7 mouse cellular contexts compared by ENCODE assay signal in the genomic region with DNA sequence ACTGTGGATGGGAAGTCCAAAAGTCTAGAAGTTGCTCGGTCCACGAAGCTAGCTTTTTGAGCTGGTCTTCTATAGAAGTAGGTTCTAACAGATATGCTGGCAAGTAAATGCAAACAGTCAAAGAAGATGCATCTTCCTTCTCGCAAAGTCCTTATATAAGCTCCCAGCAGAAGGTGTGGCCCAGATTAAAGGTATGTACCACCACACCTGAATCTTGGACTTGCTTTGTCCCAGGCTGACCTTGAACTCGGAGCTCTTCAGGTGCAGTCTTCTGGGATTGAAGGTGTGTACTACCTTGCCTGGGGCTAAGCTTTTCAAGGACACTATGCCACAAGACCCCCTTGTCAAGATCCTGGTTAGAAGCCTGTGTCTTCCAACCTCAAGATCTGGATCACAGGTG. TPM values are rescaled to one million over a fixed set of nuclear protein-coding genes. Genes with fewer than 3 reads are reported as not detected.
DNase-seq lines count a peak whose midpoint lies in the region; ATAC-seq and TF ChIP-seq lines count a peak whose summit lies in the region.

TSS of gene Nfyc (minus strand) at position 101 of the 400 bp plus-strand sequence.

- no peak for ATAC-seq in G1E (ENCODE audit: extremely low read depth, insufficient number of reproducible peaks, low FRiP score, poor library complexity, severe bottlenecking)
- ATAC-seq in forebrain, embryonic 13.5 days: no peak
- no peak for ATAC-seq in hindbrain, embryonic 11.5 days (ENCODE audit: low FRiP score)
- ATAC-seq in liver, embryonic 13.5 days (ENCODE audit: low read depth): no peak

- TF ChIP-seq RAD21 in CH12.LX (IDR thresholded peaks at IDR 0.05; ENCODE audit: low read depth, low read length): no peak

- in situ Hi-C loops in CH12.LX (cut with MboI; ENCODE audit: low pct_ligation_motif_present, low pct_unique_long_range_greater_than_20kb, low sequenced_read_pairs): no loop called here

- no peaks in the 10 kb centered on the region for H3K9me3 ChIP-seq in CH12.LX (replicated peaks; ENCODE audit: low read length)
- H3K9me3 ChIP-seq in G1E (replicated peaks): no peaks in the 10 kb centered on the region
- no peaks in the 10 kb centered on the region for H3K9me3 ChIP-seq in forebrain, embryonic 13.5 days (replicated peaks)
- H3K9me3 ChIP-seq in hindbrain, embryonic 11.5 days (ENCODE audit: control insufficient read depth, low read length): no peaks in the 10 kb centered on the region
- H3K9me3 ChIP-seq in liver, embryonic 13.5 days (replicated peaks): no peaks in the 10 kb centered on the region

- H3K4me1 ChIP-seq in CH12.LX (ENCODE audit: control insufficient read depth in 1 of 2, insufficient read depth in 2 of 2): peaks cover 0 to 4% of the 10 kb centered on the region in 2 experiments; a peak in 3 of 4 replicates
- H3K4me1 ChIP-seq in G1E (ENCODE audit: insufficient read depth, low read depth, low read length): peaks cover 9% of the 10 kb centered on the region
- no peaks in the 10 kb centered on the region for H3K4me1 ChIP-seq in forebrain, embryonic 13.5 days
- no peaks in the 10 kb centered on the region for H3K4me1 ChIP-seq in hindbrain, embryonic 11.5 days (replicated peaks; ENCODE audit: control insufficient read depth, insufficient read depth, low read length)
- H3K4me1 ChIP-seq in liver, embryonic 13.5 days (replicated peaks): peaks cover 4% of the 10 kb centered on the region

- H3K9ac ChIP-seq in CH12.LX (ENCODE audit: insufficient read depth, low read depth): no peak within 1 kb of the TSS
- no peak within 1 kb of the TSS for H3K9ac ChIP-seq in forebrain, embryonic 13.5 days
- H3K9ac ChIP-seq in hindbrain, embryonic 11.5 days (ENCODE audit: low read depth, low read length): no peak within 1 kb of the TSS
- no peak within 1 kb of the TSS for H3K9ac ChIP-seq in liver, embryonic 13.5 days

- DNase-seq in CH12.LX (ENCODE audit: extremely low read depth) (no peak), G1E (ENCODE audit: low spot score) (no peak)
- DNase-seq in hindbrain, embryonic 11.5 days (ENCODE audit: low spot score): no peak
- no peak for DNase-seq in liver, embryonic 13.5 days
- DNase-seq in urinary bladder, postnatal 4 days (ENCODE audit: low spot score in 2 of 2): no peak
- DNase-seq in spleen, adult 12 weeks (ENCODE audit: low spot score): no peak

- H3K27ac ChIP-seq in CH12.LX (ENCODE audit: insufficient read depth, low read depth): no peak within 1 kb of the TSS
- no peak within 1 kb of the TSS for H3K27ac ChIP-seq in forebrain, embryonic 13.5 days
- no peak within 1 kb of the TSS for H3K27ac ChIP-seq in hindbrain, embryonic 11.5 days (ENCODE audit: low read depth, low read length)
- H3K27ac ChIP-seq in liver, embryonic 13.5 days: no peak within 1 kb of the TSS

- H3K4me3 ChIP-seq in CH12.LX (replicated peaks in 1 of 3; ENCODE audit: low read depth in 2 of 3, low read length in 2 of 3, poor library complexity in 1 of 3) (no peak within 1 kb of the TSS), G1E (ENCODE audit: low read depth, low read length) (no peak within 1 kb of the TSS)
- no peak within 1 kb of the TSS for H3K4me3 ChIP-seq in forebrain, embryonic 13.5 days
- H3K4me3 ChIP-seq in hindbrain, embryonic 11.5 days (ENCODE audit: low read depth, low read length): no peak within 1 kb of the TSS
- no peak within 1 kb of the TSS for H3K4me3 ChIP-seq in liver, embryonic 13.5 days (replicated peaks)

- H3K79me2 ChIP-seq in CH12.LX (replicated peaks; ENCODE audit: control insufficient read depth, extremely low read depth, insufficient read depth, poor library complexity, severe bottlenecking): no peaks in the 10 kb centered on the region

- H3K27me3 ChIP-seq in CH12.LX (replicated peaks) (no peaks in the 10 kb centered on the region), G1E (ENCODE audit: insufficient read depth, low read length) (no peaks in the 10 kb centered on the region)
- peaks cover 2% of the 10 kb centered on the region; the same call in 1 of the 2 replicates for H3K27me3 ChIP-seq in forebrain, embryonic 13.5 days
- H3K27me3 ChIP-seq in hindbrain, embryonic 11.5 days (ENCODE audit: control insufficient read depth, insufficient read depth, low read length): no peaks in the 10 kb centered on the region
- H3K27me3 ChIP-seq in liver, embryonic 13.5 days: no peaks in the 10 kb centered on the region

- TF ChIP-seq CTCF in CH12.LX (conservative IDR thresholded peaks at IDR 0.05 in 1 of 2, IDR thresholded peaks at IDR 0.05 in 1 of 2; ENCODE audit: low read depth in 2 of 2, low read length in 2 of 2) (no peak), G1E (IDR thresholded peaks at IDR 0.05; ENCODE audit: low read depth, low read length) (no peak)

- no peak for TF ChIP-seq POLR2A in CH12.LX (IDR thresholded peaks at IDR 0.05; ENCODE audit: low read depth, low read length)

- H3K36me3 ChIP-seq in CH12.LX (replicated peaks in 1 of 2; ENCODE audit: control insufficient read depth in 1 of 2, insufficient read depth in 1 of 2, low read length in 1 of 2): no peaks in the 10 kb centered on the region
- no peaks in the 10 kb centered on the region for H3K36me3 ChIP-seq in G1E (replicated peaks)
- H3K36me3 ChIP-seq in forebrain, embryonic 13.5 days (ENCODE audit: poor library complexity, severe bottlenecking): no peaks in the 10 kb centered on the region
- no peaks in the 10 kb centered on the region for H3K36me3 ChIP-seq in hindbrain, embryonic 11.5 days (ENCODE audit: control insufficient read depth, insufficient read depth, low read length)
- no peaks in the 10 kb centered on the region for H3K36me3 ChIP-seq in liver, embryonic 13.5 days

- no peak for TF ChIP-seq EP300 in CH12.LX (IDR thresholded peaks at IDR 0.05; ENCODE audit: low read length)

- WGBS in forebrain, embryonic 13.5 days: 86% methylated on average over 4 of the region's 4 CpGs
- WGBS in hindbrain, embryonic 11.5 days: 86% methylated on average over 4 of the region's 4 CpGs
- 71% methylated on average over 4 of the region's 4 CpGs for WGBS in liver, embryonic 13.5 days (ENCODE audit: insufficient replicate concordance)

- dilution Hi-C loops in CH12.LX (cut with MboI; ENCODE audit: extremely low pct_ligation_motif_present, extremely low pct_unique_long_range_greater_than_20kb, low sequenced_read_pairs): no loop called here

- no peak within 1 kb of the TSS for H3K4me2 ChIP-seq in CH12.LX (ENCODE audit: insufficient read depth, low read depth, poor library complexity, severe bottlenecking)
- H3K4me2 ChIP-seq in forebrain, embryonic 13.5 days: no peak within 1 kb of the TSS
- no peak within 1 kb of the TSS for H3K4me2 ChIP-seq in hindbrain, embryonic 11.5 days (replicated peaks; ENCODE audit: low read depth, low read length)
- no peak within 1 kb of the TSS for H3K4me2 ChIP-seq in liver, embryonic 13.5 days

TF ChIP-seq in CH12.LX, 34 proteins besides CTCF, POLR2A, EP300 and RAD21:
- TF ChIP-seq ZKSCAN1 (IDR thresholded peaks at IDR 0.05; ENCODE audit: borderline replicate concordance, low read depth, low read length) (no peak), E2F4 (IDR thresholded peaks at IDR 0.05; ENCODE audit: insufficient replicate concordance, low read depth, low read length) (no peak), JUN (IDR thresholded peaks at IDR 0.05; ENCODE audit: insufficient read depth, low read depth, low read length) (no peak), ZC3H11A (IDR thresholded peaks at IDR 0.05; ENCODE audit: low read depth, low read length) (no peak), ELF1 (IDR thresholded peaks at IDR 0.05; ENCODE audit: low read depth, low read length) (no peak), POLR2AphosphoS2 (IDR thresholded peaks at IDR 0.05; ENCODE audit: low read depth, low read length) (no peak), MYC (IDR thresholded peaks at IDR 0.05; ENCODE audit: low read depth, low read length) (no peak), KAT2A (IDR thresholded peaks at IDR 0.05; ENCODE audit: insufficient replicate concordance, low read length) (no peak), RCOR1 (conservative IDR thresholded peaks at IDR 0.05; ENCODE audit: low read depth, low read length) (no peak), USF1 (IDR thresholded peaks at IDR 0.05; ENCODE audit: low read depth, low read length) (no peak), SMC3 (IDR thresholded peaks at IDR 0.05; ENCODE audit: low read depth, low read length) (no peak), JUND (conservative IDR thresholded peaks at IDR 0.05; ENCODE audit: low read depth, low read length) (no peak), USF2 (conservative IDR thresholded peaks at IDR 0.05; ENCODE audit: low read depth, low read length) (no peak)

RNA-seq across cellular contexts. Expression of gene Nfyc, which starts in this region (rescaled TPM):
- total RNA-seq in CH12.LX (2012; rRNA removed): 33.6 and 39.9 TPM in 2 replicates
- total RNA-seq in CH12.LX (2014; rRNA removed): 36.7 and 41.0 TPM in 2 replicates
- 44.4 and 51.1 TPM in 2 replicates for polyA plus RNA-seq in CH12.LX (2012; ENCODE audit: insufficient read length, low read depth)
- total RNA-seq in G1E (2014; fragmentation: Nextera tagmentation): 61.2 and 90.7 TPM in 2 replicates
- 35.8 and 42.9 TPM in 2 replicates for total RNA-seq in G1E (2017)
- 36.7 and 80.1 TPM in 2 replicates for polyA plus RNA-seq in G1E (2012)
- polyA plus RNA-seq in forebrain, embryonic 13.5 days (2015; fragmentation: Nextera tagmentation; extraction: Ambion mirVana): 98.2 and 106 TPM in 2 replicates
- polyA plus RNA-seq in hindbrain, embryonic 11.5 days (2014; fragmentation: Nextera tagmentation; extraction: Ambion mirVana): 123 and 126 TPM in 2 replicates
- polyA plus RNA-seq in liver, embryonic 13.5 days (2015; fragmentation: Nextera tagmentation; extraction: Ambion mirVana): 54.1 and 60.4 TPM in 2 replicates
